Mouse (Mus musculus): ENCODE measurements around the gene Olfr138.

Gene Olfr138

DNA sequence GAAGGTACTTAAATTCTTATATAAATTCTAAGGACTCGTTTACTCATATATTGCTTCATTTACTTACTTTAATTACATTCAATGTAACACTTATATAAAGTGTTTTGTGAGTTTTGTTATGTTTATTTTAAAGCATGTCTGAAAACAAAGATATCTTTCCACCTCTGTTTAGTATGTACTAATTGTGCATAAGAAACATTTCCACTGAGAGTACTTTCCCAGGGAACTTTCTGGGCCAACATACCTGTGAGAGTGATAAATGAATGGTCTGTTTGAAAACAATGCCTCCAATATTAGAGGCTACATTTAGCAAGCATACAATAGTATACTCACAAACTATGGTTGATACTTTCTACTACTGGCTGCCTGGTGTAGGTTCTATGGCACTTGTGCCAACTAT lies at the start of gene Olfr138:
TSS of gene Olfr138 (plus strand) at position 301 of the 400 bp plus-strand sequence.
- in situ Hi-C loops (cut with MboI; ENCODE audit: unreplicated experiment in 2 of 2) = no loop called here

GRCm38 (mm10) chr17:38307470-38307869 lies 46.6 kb downstream of the Olfr138 start, which contains the start of gene Olfr137:
Olfr137 (minus strand) TSS chr17:38307570.
- in situ Hi-C loops (cut with MboI; ENCODE audit: unreplicated experiment in 2 of 2) = no loop called here

Data from v-Abl transformed pro-B cells (cell line).